Mouse (Mus musculus) cerebellum, postnatal 4 days (tissue): ENCODE measurements around the gene Gm49380.

Experiments used
- DNase-seq, 2 experiments: peaks; one replicate each; pipeline ENCODE4 v3.0.0; 2022; ENCODE audit warnings: low spot score in 2 of 2, mixed read lengths in 1 of 2

The Gm49380 gene

GRCm38 (mm10) chr9:44047571-44048490, 65.5 kb downstream of the Gm49380 start:
- no peak for DNase-seq

DNA sequence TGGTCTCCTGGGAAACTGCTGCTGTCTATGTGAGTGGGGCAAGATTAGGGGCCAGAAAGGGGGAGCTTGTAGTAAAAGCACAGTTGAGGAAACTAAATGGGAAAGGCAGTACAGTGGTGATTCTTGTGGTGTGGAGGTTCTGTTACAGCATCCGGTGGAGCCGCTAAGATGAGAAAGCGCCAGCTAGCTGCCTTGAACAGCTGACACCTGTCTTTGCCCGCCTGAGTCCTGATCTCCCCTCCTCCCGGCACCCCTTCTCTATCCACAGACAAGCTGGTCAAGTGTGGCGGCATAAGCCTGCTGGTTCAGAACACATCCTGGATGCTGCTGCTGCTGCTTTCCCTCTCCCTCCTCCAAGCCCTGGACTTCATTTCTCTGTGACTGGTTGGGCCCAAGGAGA, 66.2 kb downstream of the Gm49380 start:
- DNase-seq: no peak

DNA sequence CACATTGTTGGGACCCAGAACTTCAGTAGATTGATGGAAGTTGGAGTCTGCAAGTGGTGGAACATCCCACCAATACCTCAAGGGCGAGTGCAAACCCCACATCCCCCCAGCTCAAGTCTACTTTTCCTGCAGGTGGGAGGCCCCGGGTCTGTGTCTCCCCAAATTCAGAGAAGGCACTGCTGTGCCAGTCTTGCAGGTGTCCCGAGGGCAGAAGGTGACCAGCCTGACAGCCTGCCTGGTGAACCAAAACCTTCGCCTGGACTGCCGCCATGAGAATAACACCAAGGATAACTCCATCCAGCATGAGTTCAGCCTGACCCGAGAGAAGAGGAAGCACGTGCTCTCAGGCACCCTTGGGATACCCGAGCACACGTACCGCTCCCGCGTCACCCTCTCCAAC, 66.9 kb downstream of the Gm49380 start:
- no peak for DNase-seq

- no peak for DNase-seq
Measured at GRCm38 (mm10) chr9:44045884-44046272, 67.4 kb downstream of the Gm49380 start.

GRCm38 (mm10) chr9:44045158-44045883, 68.0 kb downstream of the Gm49380 start:
- no peak for DNase-seq

DNA sequence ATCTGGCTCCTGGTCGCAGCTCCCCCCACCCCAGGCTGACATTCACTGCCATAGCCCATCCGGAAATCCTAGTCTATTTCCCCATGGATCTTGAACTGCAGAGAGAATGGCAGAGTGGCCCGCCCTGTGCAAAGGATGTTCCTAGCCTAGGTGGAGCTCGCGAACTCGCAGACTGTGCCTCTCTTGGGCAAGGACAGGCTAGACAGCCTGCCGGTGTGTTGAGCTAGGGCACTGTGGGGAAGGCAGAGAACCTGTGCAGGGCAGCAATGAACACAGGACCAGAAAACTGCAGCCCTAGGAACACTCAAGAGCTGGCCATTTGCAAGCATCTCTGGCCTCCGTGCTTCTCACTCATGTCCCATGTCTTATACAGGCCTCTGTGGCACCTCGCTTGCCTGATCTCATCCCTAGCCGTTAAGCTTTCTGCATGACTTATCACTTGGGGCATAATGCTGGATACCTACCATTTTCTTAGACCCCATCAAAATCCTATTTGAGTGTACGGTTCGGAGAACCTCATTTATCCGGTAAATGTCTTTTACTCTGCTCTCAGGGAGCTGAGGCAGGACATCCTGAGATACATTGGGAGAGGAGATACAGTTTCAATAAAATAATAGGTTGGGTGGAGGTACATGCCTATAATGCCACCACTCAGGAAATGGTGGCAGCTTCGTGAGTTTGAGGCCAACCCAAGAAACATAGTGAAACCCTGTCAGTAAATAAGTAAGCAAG, 68.7 kb downstream of the Gm49380 start:
- DNase-seq: no peak

GRCm38 (mm10) chr9:44043708-44044425, 69.4 kb downstream of the Gm49380 start:
- DNase-seq: peak in 1 of 2 experiments; percentile 7

DNA sequence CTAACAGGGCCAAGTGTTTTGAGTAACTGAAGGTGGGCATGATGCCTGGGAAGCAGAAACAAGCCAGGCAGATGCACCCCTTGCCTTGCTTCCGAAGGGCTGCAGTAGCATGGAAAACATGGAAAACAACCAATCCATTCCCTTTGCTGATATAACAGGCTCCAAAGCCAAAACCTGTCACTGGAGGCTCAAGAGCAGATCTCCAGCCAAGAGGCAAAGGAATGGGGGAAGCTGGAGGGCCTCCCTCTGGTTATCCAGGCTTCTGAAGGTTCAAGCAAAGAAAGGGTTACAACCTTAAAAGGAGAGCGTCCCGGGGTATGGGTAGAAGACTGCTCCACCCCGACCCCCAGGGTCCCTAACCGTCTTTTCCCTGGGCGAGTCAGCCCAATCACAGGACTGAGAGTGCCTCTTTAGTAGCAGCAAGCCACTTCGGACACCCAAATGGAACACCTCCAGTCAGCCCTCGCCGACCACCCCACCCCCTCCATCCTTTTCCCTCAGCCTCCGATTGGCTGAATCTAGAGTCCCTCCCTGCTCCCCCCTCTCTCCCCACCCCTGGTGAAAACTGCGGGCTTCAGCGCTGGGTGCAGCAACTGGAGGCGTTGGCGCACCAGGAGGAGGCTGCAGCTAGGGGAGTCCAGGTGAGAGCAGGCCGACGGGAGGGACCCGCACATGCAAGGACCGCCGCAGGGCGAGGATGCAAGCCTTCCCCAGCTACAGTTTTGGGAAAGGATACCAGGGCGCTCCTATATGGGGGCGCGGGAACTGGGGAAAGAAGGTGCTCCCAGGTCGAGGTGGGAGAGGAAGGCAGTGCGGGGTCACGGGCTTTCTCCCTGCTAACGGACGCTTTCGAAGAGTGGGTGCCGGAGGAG, 70.2 kb downstream of the Gm49380 start, which contains the start of gene Thy1:
TSS of gene Thy1 (plus strand) at position 549 of the 872 bp plus-strand sequence.
- peak; percentile 35 to 49 for DNase-seq

DNA sequence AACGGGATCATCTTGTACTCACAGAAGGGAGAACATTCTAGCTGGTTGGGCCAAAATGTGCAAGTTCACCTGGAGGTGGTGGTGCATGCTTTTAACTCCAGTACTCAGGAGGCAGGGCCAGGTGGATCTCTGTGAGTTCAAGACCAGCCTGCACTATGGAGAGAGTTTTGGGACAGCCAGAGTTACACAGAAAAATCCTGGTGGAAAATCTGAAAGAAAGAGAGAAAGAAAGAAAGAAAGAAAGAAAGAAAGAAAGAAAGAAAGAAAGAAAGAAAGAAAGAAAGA, 71.0 kb downstream of the Gm49380 start:
- DNase-seq: no peak

DNA sequence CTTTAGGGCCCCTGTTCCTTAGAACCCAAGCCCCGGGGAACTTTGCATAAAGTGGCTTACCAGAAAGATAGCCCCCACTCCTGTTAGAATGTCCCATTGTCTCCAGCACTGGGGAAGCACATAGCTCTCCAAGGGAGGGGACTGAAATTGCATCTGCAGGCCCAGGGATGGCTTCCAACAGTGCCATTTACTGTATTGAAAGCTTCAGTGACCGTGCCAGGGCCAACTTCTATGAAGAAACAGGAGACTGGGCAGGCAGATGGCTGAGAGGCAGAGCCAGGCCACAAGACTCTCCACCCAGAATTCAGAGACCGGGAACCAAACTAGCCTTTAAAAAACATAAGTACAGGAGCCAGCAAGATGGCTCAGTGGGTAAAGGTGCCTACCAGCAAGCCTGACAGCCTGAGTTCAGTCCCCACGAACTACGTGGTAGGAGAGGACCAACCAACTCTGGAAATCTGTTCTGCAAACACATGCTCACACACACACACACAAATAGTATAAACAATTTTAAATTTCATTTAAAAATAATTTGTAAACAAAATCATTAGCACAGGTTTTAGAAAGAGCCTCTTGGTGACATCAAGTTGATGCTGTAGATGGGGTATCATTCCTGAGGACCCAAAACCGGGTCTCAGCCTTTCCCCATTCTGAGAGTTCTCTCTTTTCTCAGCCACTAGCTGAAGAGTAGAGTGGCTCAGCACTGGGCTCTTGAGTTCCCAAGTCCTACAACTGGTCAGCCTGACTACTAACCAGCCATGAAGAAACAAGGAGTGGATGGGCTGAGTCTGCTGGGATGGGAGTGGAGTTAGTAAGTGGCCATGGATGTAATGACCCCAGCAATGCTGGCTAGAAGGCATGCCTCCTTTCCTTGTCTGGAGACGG, 71.5 kb downstream of the Gm49380 start:
- no peak for DNase-seq

DNA sequence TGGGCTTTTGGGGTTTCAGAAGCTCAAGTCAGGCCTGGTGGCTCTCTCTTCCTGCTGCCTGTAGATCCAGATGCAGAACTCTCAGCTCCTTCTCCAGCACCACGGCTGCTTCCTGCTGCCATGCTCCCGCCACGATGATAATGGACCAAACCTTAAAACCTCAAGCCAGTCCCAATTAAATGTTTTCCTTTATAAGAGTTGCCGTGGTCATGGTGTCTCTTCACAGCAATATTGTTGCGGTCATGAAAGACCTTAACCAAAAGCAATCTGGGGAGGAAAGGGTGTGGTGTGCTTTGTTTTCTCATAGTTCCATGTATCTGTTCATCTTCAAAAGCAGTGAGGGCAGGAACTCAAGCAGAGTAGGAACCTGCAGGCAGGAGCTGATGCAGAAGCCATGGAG, 76.2 kb downstream of the Gm49380 start:
- DNase-seq: no peak

GRCm38 (mm10) chr9:44033957-44034727, 79.2 kb downstream of the Gm49380 start:
- no peak for DNase-seq

DNA sequence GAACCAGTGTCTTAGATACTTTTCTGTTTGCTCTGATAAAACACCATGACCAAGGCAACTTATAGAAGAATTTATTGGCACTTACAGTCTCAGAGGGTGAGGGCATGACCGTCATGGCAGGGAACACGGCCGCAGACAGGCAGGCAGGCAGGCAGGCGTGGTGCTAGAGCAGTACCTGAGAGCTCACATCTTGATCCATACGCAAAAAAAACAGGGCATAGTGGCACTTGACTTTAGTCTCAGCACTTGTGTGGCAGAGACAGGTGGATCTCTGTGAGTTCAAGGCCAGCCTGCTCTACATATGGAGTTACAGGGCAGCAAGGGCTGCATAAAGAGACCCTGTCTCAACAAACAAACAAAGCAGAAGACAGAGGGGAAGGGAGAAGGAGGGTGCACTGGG, 80.0 kb downstream of the Gm49380 start:
- DNase-seq: no peak

GRCm38 (mm10) chr9:44031946-44032345, 81.4 kb downstream of the Gm49380 start:
- DNase-seq: no peak

- DNase-seq: no peak
Measured at GRCm38 (mm10) chr9:44031079-44031478, 82.2 kb downstream of the Gm49380 start.

DNA sequence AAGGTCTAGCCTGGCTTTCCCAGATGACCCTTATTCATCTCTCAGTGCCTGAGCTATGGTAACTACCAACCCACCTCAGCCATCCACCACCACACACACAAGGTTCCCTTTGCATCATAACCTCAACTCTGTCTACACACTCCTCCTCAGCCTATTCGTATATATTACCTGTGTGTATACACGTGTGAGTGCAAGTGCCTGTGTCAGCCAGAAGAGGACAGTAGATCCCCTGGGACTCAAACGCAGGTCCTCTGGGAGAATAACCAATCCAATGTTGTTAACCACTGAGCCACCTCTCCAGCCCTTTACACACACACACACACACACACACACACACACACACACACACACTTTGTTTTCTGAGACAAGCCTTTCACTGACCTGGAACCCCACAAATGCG, 82.7 kb downstream of the Gm49380 start:
- DNase-seq: no peak

GRCm38 (mm10) chr9:44029580-44030236, 83.6 kb downstream of the Gm49380 start:
- no peak for DNase-seq

- no peak for DNase-seq
Measured at GRCm38 (mm10) chr9:44024096-44024495, 89.2 kb downstream of the Gm49380 start.
